Mouse (Mus musculus) large intestine, adult 2 months (tissue): ENCODE measurements around the gene Mst1. TPM values are rescaled to one million over a fixed set of nuclear protein-coding genes. Genes with fewer than 3 reads are reported as not detected.
A peak's percentile ranks its signal among the peaks of the same experiment; 100 is the strongest.

ENCODE experiments used
- DNase-seq: peaks from one replicate; pipeline ENCODE4 v3.0.0-alpha.2; 2012; ENCODE audit warnings: low read depth, low spot score
- WGBS: fragments of 180-500 bp; shearing (Covaris S2); methylation state at CpG from one replicate; pipeline ENCODE4 v1.1.7; 2018; 5-methylcytosine and 5-hydroxymethylcytosine counted together
- polyA plus RNA-seq: library from polyadenylated mRNA; depleted of rRNA; stranded (reverse); fragments of >200 nt; gene quantifications from 2 replicates; pipeline ENCODE4 v1.2.3, GENCODE M21; 2012

The Mst1 gene
- polyA plus RNA-seq, 1 experiment = 0.26 TPM

GRCm38 (mm10) chr9:108055661-108056237 is 24.5 kb upstream of the Mst1 start:
- DNase-seq = no peak
- WGBS = 91% methylated on average over 6 of the region's 6 CpGs

DNA sequence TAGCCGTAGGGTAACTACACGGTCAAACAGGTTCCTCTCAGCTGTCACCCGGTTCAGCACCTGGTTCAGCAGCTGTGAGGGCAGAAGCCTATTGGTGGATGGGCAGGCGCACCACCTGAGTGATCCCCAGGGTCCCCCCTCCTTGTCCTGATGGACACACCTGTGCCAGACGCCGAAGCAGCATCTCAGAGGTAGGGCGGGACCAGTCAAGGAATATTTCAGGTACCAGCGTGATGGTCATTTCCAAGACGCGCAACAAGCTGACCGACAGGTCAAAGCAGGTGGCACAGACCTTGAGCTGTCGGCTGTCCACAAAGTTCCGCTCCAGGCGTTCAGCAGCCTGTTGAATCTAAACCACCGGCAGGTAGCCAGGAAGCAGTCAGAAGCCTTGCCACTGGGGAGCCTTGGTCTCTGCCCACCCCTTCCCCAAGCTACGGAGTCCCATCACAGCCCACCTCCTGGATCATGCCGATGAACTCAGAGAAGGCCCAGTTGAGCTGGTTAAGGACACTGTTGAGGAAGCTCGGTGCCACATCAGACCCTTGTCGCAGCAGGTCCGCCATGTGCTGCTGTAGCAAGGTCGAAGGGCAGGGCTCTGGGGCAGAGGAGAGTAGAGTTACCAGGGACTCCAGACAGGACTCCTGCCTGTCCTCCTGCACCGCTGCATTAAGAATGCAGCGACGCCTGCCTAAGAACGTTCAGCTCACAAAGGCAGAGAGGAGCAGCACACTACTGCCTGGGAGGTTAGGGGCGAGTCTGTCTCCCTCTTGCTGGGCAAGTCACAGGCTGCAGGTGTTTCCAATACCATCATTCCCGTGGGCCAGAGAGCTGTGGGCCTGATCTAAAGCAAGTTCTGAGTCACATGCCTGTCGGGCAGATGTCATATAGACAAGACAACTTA is 23.6 kb upstream of the Mst1 start:
- WGBS = 83% methylated on average over 28 of the region's 28 CpGs

DNA sequence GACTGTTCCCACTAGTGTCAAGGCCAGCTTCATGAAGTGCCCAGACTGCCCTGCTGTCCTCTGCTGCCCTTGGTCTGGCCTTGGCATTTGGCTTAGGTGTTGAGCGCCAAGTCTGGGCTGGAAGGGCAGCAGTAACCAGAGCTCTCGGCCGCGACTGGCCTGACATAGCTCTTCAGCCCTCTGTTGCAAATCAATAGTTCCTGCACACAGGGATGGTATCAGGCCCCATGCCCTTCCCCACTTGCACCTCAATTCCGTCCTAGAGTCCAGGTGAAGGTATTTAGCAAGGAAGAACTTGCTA is 23.0 kb upstream of the Mst1 start:
- no peak for DNase-seq
- WGBS = 95% methylated on average over 5 of the region's 5 CpGs

More for the DNA sequence above, 23.6 kb upstream of the Mst1 start:
- DNase-seq = no peak

DNA sequence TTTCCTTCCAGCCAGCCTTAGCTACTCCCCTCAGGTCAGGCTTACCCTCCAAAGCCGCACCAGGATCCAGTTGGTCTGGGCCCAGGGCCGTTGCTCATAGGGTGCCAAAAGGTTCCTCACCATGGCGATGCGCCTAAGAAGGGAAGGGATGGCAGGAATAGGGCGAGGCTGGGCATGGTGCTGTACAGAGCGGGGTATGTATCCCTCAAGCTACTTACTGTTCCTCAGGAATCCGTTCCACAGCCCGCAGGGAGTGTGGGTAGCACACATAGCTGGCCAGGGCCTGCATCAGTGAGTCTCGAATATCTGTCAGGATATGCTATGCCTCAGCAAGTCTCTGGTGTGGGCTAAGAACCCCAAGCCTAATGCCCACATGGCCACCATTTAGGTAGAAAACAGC is 21.9 kb upstream of the Mst1 start:
- WGBS = 94% methylated on average over 9 of the region's 9 CpGs
- no peak for DNase-seq

DNA sequence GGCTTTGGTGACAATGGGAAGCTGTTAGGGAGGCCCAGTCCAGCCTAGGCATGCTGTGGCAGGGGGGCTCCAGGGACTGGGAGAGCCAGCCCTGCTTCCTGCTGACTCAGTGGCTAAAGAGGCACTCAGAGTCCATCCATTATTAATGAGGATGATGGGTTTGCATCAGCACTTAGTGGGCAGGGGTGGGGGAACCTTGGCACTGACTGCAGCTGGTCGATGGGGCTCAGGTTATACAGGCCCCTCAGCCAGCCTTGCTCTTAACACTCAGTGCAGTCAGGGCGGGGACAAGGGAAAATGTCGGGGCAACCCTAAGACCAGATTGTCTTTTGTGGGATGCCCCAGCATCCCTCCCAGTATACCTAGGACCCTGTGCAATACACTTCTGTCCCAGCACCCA is 18.1 kb upstream of the Mst1 start:
- WGBS = 90% methylated on average over 3 of the region's 3 CpGs
- no peak for DNase-seq

GRCm38 (mm10) chr9:108063361-108063760 is 16.9 kb upstream of the Mst1 start:
- DNase-seq = no peak
- 90% methylated on average over 12 of the region's 12 CpGs for WGBS

DNA sequence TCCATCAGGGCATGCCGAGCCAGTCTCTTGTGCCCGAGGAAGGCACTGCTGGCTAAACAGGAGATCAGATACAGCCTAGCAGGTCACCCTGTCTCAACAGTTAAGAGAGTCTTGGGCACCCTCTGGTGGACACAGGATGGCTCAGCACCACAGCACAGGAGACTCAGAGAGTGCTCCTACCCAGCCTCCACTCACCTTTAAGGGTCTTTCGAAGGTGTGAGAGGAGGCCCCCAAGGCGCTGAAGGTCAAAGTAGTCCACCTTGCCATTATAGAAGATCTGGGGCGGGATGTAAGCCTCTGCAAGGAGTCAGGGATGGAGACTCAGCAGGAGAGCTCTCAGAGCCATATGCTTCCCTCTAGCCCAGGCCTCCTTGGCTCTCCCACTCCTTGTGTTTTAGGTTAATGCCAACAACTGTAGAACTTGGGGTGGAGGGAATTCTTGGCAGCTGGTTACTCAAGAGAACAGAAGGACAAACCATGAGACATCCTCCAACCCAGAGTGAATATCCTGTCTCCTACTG is 14.7 kb upstream of the Mst1 start:
- no peak for DNase-seq
- WGBS = 40% methylated on average over 5 of the region's 5 CpGs

GRCm38 (mm10) chr9:108067199-108067598 is 13.0 kb upstream of the Mst1 start:
- 85% methylated on average over 7 of the region's 7 CpGs for WGBS
- DNase-seq = no peak

- DNase-seq = peak; percentile 64
- 22% methylated on average over 8 of the region's 8 CpGs for WGBS
These were observed 12.3 kb upstream of the Mst1 start for GRCm38 (mm10) chr9:108067900-108068299.

GRCm38 (mm10) chr9:108069007-108069406 is 11.2 kb upstream of the Mst1 start:
- 87% methylated on average over 9 of the region's 9 CpGs for WGBS
- DNase-seq = no peak

GRCm38 (mm10) chr9:108069529-108069928 is 10.7 kb upstream of the Mst1 start:
- WGBS = 89% methylated on average over 7 of the region's 7 CpGs
- no peak for DNase-seq

- 46% methylated on average over 4 of the region's 4 CpGs for WGBS
These were observed 8.4 kb upstream of the Mst1 start for GRCm38 (mm10) chr9:108071801-108072200.

GRCm38 (mm10) chr9:108072481-108072924 is 7.7 kb upstream of the Mst1 start:
- no peak for DNase-seq

More at GRCm38 (mm10) chr9:108071801-108072200, 8.4 kb upstream of the Mst1 start:
- no peak for DNase-seq

GRCm38 (mm10) chr9:108073141-108073930 is 6.9 kb upstream of the Mst1 start:
- no peak for DNase-seq
- WGBS = 68% methylated on average over 7 of the region's 7 CpGs

More at GRCm38 (mm10) chr9:108072481-108072924, 7.7 kb upstream of the Mst1 start:
- 63% methylated on average over 9 of the region's 9 CpGs for WGBS

- 7% methylated on average over 19 of the region's 19 CpGs for WGBS
- no peak for DNase-seq
These were observed 2.3 kb downstream of the Mst1 start for GRCm38 (mm10) chr9:108082549-108082948.

DNA sequence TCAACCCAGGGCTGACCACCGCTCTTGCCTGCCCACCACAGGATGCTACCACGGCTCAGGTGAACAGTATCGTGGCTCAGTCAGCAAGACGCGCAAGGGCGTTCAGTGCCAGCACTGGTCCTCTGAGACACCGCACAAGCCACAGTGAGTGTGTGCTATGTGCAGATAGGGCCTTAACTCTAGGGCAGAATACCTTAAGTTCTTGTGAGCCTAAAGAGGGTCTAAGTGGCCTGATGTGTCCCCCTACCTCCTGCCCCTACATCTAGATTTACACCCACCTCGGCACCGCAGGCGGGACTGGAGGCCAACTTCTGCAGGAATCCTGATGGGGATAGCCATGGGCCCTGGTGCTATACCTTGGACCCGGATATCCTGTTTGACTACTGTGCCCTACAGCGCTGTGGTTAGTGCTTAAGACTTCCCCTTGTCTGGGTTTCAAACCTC is 2.8 kb downstream of the Mst1 start, which contains the start of gene Rnf123:
Rnf123 (minus strand) TSS at position 359 of the 444 bp plus-strand sequence.
- WGBS = 25% methylated on average over 12 of the region's 12 CpGs
- DNase-seq = no peak

- 73% methylated on average over 6 of the region's 6 CpGs for whole genome bisulfite sequencing
These were observed 3.3 kb downstream of the Mst1 start for GRCm38 (mm10) chr9:108083561-108083960.

GRCm38 (mm10) chr9:108085261-108085660 is 5.0 kb downstream of the Mst1 start:
- WGBS = 89% methylated on average over 4 of the region's 4 CpGs
- no peak for DNase-seq

More at GRCm38 (mm10) chr9:108083561-108083960, 3.3 kb downstream of the Mst1 start:
- no peak for DNase-seq

- DNase-seq = no peak
- 96% methylated on average over 7 of the region's 7 CpGs for WGBS
These were observed 10.4 kb downstream of the Mst1 start for GRCm38 (mm10) chr9:108090611-108091120.

DNA sequence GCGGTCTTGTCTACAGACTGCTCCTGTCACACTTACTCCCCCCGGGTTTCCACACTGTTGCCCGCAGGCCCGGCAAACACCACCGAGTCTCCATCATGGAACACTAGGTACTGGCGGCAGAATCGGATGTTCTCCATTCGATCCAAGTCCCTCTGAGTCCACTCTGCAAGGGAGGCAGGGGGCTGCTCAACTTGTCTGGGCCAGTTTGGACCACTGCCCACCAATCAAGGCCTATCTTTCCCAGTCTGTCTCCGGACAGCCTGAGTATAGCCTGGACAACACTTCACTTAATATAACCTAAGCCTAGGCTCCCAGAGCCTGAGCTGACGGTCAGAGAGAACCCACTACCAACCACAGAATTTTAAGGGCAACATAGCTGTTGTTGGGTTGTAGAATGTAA is 13.3 kb downstream of the Mst1 start:
- no peak for DNase-seq

More for the DNA sequence above, 13.3 kb downstream of the Mst1 start:
- WGBS = 57% methylated on average over 10 of the region's 10 CpGs
